Mouse (Mus musculus) mature B cell (primary cell): ENCODE data around the gene 1190002N15Rik.

Experiments
- in situ Hi-C: fragments of 300-500 bp; cut with MboI; formaldehyde crosslinking; loops from 2 replicates; pipeline ENCODE4 v1.14.3; 2019

1190002N15Rik gene

DNA sequence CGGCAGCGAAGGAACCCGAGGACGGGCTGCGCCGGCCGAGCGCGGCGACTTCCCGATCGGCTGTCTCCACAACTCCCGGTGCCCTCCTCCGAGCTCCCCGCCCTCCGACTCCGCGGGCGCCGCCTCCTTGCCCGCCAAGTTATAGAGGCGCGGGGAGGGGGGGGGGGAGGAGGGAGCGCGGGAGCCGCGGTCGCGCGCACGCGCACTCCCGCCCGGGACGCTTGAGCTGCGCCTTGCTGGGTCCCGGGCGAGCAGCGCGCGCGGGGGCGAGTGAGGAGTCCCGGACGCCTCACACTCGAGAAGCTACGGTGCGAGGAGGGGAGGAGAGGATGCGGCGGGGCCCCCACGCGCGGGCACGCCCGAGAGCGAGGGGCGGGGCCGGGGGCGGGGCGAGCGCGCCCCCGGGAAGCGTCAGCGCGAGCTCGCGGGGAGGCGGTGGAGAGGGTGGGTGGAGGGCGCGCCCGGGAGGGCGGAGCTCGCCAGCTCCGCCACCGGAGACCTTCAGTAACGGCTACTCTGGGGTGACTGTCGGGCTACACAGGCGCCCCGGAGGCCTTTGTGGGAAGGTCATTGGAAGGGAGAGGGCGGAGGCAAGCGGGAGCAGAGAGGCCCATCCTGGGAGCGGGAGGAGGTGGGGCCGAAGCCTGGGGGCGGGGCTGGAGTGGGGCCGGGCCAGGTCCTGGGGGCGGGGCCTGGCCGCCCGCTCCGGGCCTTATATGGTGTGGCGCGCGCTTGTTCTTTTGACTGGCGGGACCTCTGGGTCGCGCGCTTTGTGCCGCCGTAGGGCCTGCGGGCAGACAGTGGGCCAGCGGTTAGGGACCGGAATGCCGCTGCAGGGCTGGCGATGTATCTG is at the start of gene 1190002N15Rik:
TSS of gene 1190002N15Rik (minus strand) at position 112 of the 853 bp plus-strand sequence.
- in situ Hi-C loops, result no loop called here

GRCm38 (mm10) chr9:94582309-94582708 is 44.4 kb upstream of the 1190002N15Rik start:
- in situ Hi-C loops, result no loop called here

DNA sequence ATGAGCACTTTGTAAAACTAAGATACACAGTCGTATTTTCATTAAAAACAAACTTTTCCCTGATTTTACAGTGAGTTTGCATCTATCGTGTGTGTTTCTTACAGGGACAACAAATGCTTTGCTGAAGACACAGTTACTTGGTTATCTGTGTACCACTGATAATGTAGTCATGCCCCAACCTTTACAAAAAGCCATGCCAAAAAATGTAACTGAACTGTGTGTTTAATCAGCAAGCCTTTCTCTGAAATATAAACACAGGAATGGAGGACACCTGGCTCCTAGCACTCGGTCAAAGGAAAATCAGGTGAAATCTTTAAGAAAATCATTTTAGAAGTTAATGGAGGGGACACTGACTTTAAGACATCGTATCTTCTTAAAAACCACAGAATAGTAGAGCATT is 43.8 kb upstream of the 1190002N15Rik start:
- in situ Hi-C loops, result no loop called here

DNA sequence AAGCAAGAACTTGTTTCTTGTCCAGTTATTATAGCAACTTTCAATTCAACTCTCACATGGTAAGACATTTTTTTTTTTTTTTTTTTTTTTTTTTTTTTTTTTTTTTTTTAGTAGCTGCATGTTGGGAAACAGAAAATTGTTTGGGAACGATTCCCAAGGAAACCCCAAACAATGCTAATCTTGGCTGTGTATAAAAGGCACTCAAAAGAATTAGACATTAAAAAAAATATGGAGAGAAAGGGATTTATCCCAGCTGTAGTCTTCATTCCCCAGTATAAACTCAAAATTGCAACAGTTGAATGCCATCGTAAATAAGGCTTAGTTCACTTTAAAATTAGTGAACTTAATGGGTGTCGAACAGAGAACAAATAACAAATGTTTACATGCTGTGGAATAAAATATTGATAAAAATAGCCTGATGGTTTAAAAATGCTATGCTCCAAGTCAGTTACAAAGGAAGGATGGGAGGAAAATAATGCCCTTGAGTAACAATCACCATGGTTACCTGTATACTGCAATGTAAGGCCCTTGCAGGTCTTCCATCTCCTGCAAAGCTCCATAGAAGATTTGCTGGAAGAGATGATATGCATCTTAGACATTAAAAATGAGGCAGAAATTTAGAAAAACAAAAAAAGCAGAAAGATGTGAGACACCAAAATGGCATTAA is 42.3 kb upstream of the 1190002N15Rik start:
- in situ Hi-C loops, result no loop called here

GRCm38 (mm10) chr9:94571802-94572201 is 33.9 kb upstream of the 1190002N15Rik start:
- in situ Hi-C loops, result no loop called here

- in situ Hi-C loops, result no loop called here
These were observed 30.5 kb upstream of the 1190002N15Rik start for GRCm38 (mm10) chr9:94568386-94568785.

GRCm38 (mm10) chr9:94567722-94568314 is 29.9 kb upstream of the 1190002N15Rik start:
- in situ Hi-C loops, result no loop called here

GRCm38 (mm10) chr9:94556776-94557514 is 19.1 kb upstream of the 1190002N15Rik start:
- in situ Hi-C loops, result no loop called here

DNA sequence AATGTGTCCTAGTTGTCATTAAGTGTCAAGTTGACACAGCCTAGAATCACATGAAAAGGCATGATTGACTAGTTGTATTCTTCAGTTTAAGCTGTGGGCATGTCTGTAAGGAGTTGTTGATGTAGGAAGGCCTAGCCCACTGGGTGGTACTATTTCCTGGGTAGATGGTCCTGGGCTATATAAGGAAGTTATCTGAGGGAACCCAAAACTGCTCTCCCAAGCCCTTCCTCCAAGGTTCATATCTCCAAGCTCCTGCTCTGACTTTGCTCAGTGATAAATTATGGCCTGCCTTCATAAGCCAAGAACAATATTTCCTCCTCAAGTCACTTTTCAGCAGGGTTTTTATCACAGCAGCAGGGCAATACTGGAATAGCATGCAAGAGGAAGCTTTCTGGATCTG is 18.4 kb upstream of the 1190002N15Rik start:
- in situ Hi-C loops, result no loop called here

DNA sequence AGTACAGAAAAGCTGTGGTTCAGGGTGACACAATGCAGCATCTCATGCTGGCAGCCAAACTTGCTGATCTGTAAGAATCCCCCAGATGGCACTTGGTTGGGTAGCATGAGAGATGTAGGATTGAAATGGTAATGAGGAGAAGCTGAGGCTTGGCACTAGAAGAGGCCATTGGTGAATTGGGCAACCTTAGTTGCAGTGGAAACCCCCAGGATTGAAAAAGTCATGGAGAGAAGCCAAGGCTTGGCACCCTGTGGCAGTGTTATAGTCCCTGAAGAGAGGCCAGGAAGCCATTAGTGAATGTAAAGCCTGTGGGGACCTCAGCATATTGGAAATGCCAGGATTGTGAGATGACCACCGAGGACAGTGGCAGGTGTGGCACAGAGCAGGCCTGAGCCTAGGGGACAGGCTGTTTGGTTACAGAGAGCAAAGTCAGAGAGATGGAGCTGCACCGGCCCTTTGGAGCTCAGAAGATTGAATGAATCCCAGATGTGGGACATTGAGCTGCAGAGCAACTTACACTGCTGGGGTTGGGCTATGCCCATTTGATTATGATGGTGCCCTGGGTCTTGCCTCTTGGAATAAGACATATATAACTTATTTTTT is 12.7 kb upstream of the 1190002N15Rik start:
- in situ Hi-C loops, result no loop called here

GRCm38 (mm10) chr9:94543881-94544280 is 6.0 kb upstream of the 1190002N15Rik start:
- in situ Hi-C loops, result no loop called here

GRCm38 (mm10) chr9:94540343-94541095 is 2.6 kb upstream of the 1190002N15Rik start:
- in situ Hi-C loops, result no loop called here

DNA sequence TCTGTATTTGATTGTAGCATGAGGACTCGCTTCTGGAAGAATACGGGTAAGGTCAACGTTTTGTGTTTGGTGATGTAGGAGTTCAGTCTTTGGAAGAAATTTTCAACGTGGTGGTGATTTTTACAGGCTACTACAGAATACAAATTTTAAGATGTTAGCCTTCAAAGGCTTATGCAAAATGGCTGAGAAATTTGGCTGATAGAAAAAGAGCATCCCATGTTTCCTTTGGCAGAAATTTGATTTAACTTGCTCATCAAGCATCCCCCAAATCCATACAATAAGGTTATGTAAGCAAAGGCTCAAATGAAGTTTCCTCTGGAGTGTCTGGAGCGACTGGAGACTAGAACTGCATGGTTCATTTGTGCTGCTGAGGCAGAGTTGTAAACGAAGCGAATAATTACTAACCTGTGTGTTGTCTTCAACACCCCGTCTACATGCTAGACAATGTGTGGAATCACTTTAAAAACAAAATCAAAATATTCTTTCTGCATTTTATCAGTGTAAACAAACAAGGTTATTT is 1.5 kb upstream of the 1190002N15Rik start:
- in situ Hi-C loops, result no loop called here

DNA sequence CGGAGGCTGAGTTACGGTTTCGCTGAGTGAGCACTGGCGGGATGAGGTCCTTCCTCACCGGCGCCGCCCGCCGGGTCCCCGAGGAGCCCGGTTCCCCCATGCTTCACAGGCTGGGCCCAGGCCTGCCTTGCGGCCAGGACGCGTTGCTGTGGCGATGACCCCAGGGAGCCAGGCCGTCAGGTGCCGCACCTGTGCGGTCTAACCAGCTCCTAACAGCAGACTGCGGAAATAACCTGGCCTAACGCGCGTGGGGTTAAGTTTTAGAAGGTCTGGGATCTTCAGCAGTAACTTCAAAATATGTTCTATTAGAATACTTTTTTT is 902 bp upstream of the 1190002N15Rik start:
- in situ Hi-C loops, result no loop called here

DNA sequence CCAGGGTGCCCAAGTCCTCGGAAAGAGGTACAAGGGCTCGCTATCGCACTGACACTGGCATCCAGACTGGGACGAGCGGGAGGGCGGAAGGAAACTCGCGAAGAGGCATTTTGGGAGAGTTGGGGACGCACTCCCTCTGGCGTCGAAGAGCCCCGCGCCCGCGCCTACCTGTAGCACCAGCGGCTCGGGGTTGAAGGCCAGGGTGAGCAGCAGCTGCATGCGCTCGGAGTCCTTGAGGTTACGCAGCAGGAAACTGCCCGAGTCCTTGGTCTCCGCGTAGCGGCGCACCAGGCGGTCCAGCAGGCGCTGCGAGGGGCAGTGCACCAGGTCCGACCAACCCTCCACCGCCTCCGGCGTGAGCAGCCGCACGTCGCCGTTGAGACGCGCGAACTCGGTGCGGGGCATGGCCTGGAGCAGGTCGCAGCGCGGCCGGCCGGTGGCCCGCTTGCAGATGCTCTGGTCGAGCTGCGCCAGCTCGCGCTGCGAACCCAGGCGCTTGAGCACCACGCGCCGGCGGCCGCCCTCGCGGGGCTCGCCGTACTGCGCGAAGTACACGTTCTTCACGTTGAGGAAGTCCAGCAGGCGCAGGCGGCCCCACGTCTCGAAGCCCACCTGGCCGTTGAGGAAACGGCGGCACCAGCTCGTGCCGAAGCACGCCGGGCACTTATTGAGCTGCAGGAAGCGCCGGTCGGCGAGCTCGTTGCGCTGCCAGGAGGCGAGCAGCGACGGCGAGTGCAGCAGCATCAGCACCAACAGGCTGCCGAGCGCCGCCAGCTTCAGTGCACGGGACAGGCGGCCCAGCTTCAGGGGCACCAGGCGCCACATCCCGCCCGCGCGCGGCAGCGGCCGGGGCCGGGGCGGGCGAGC is 597 bp downstream of the 1190002N15Rik start:
- in situ Hi-C loops, result no loop called here

- in situ Hi-C loops, result no loop called here
These were observed 1.5 kb downstream of the 1190002N15Rik start for GRCm38 (mm10) chr9:94536261-94536905.

GRCm38 (mm10) chr9:94534795-94535194 is 3.1 kb downstream of the 1190002N15Rik start:
- in situ Hi-C loops, result no loop called here

GRCm38 (mm10) chr9:94534226-94534625 is 3.7 kb downstream of the 1190002N15Rik start:
- in situ Hi-C loops, result no loop called here

GRCm38 (mm10) chr9:94533641-94534040 is 4.2 kb downstream of the 1190002N15Rik start:
- in situ Hi-C loops, result no loop called here
